Mouse (Mus musculus) testis, adult 2 months (tissue): ENCODE measurements around the gene Spag9.

Source experiments
- CTCF ChIP-seq: fragments of 200-500 bp; IDR thresholded peaks from 2 replicates; pipeline ENCODE4 v1.5.1; 2012; ENCODE audit warnings: low read depth, mild to moderate bottlenecking, inconsistent platforms, low read length, moderate library complexity; ENCODE audit not compliant: control insufficient read depth, insufficient read depth, insufficient replicate concordance
- POLR2A ChIP-seq: fragments of 200-500 bp; IDR thresholded peaks from 2 replicates; pipeline ENCODE4 v1.6.1; 2012; ENCODE audit warnings: low read depth, mild to moderate bottlenecking, inconsistent platforms, low read length, moderate library complexity; ENCODE audit not compliant: control insufficient read depth

DNA sequence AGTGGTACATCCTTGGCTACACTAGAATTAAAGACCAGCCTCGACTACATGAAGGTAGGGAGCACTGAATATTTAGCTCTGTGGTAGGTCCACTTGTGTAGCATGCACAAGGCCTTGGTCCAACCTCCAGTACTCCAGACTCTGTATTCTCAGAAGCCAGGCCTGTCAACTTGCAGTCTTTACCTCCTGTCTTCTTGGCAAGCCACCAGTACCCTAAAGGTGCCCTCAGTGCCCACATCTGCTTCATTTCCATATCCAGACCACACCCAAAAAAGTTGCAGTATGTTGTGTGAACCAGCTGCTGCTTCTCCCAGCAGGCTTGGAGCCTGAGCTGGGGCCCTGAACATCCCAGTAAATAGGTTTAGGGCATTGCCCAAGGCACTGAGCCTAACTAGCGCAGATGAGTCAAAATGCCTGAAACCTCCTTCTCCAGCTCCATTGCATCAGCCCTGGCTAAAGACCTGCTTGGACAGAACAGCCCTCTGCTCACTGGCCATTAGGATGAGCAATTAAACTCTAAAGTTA, 38.8 kb upstream of the Spag9 start:
- TF ChIP-seq CTCF (no peak), POLR2A (no peak)
